Mouse (Mus musculus) hindbrain, embryonic 15.5 days (tissue): ENCODE results near the gene Mbnl1. TPM values are rescaled to one million over a fixed set of nuclear protein-coding genes. Genes with fewer than 3 reads are reported as not detected.
"Not testable (repeated sequence)": the region's sequence is repeated elsewhere in the genome, so short reads cannot be mapped to it uniquely, and the experiment has no call there.

Experiments used
- ATAC-seq: fragments of 200-750 bp; cut with Nextera tagmentation; 2 replicates; pipeline ENCODE4 v1.8.0; 2017; ENCODE audit warnings: low read depth, moderate number of reproducible peaks, moderate TSS enrichment; ENCODE audit not compliant: low FRiP score
- H3K27ac ChIP-seq: fragments of 300-500 bp; sonication (generic); replicated peaks from 2 replicates; pipeline ENCODE4 v1.5.1; 2015; ENCODE audit warnings: mild to moderate bottlenecking, inconsistent platforms
- H3K27me3 ChIP-seq: fragments of 300-500 bp; sonication (generic); 2 replicates; pipeline ENCODE4 v1.6.1; 2015; ENCODE audit warnings: control low read depth, inconsistent platforms
- H3K36me3 ChIP-seq: fragments of 300-500 bp; sonication (generic); 2 replicates; pipeline ENCODE4 v1.6.1; 2015; ENCODE audit warnings: control low read depth, inconsistent platforms
- H3K4me1 ChIP-seq: fragments of 300-500 bp; sonication (generic); replicated peaks from 2 replicates; pipeline ENCODE4 v1.6.1; 2015; ENCODE audit warnings: control low read depth, inconsistent platforms
- H3K4me2 ChIP-seq: fragments of 300-500 bp; sonication (generic); 2 replicates; pipeline ENCODE4 v1.6.1; 2015; ENCODE audit warnings: moderate library complexity, mild to moderate bottlenecking, inconsistent platforms
- H3K4me3 ChIP-seq: fragments of 300-500 bp; sonication (generic); 2 replicates; pipeline ENCODE4 v1.5.1; 2015; ENCODE audit warnings: mild to moderate bottlenecking, inconsistent platforms
- H3K9ac ChIP-seq: fragments of 300-500 bp; sonication (generic); 2 replicates; pipeline ENCODE4 v1.6.1; 2015; ENCODE audit warnings: inconsistent platforms
- H3K9me3 ChIP-seq: fragments of 300-500 bp; sonication (generic); 2 replicates; pipeline ENCODE4 v1.6.1; 2016; ENCODE audit warnings: control low read depth, inconsistent platforms
- WGBS: fragments of 180-500 bp; shearing (Covaris S2); methylation state at CpG from one replicate; pipeline ENCODE4 v1.1.7; 2015; 5-methylcytosine and 5-hydroxymethylcytosine counted together
- polyA plus RNA-seq: library from polyadenylated mRNA; unstranded; fragments of >200 nt; fragmentation: Nextera tagmentation; extraction: Ambion mirVana; gene quantifications from 2 replicates; pipeline ENCODE4 v1.2.1, GENCODE M21; 2015

Gene Mbnl1
- polyA plus RNA-seq, 1 experiment from 2014 or later: 46.0 TPM

DNA sequence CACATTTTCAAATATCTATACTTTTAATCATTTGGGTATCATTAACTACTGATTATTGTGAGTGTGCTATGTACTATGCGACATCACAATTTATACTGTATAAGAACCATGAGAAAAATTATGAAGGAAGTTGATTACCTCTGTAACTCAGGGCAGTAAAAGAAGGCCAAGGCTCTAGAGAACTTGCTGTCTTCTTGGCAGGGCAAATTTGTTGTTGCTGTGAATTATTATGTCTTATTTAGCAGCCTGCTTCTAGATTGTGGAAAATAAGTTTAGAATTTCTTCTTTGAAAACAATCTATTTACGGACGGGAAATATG is 2.0 kb downstream of the Mbnl1 start:
- no peaks in the 10 kb centered on the region for H3K9me3 ChIP-seq
- H3K9ac ChIP-seq: no peak overlapping the region
- no peak overlapping the region for H3K4me2 ChIP-seq
- no peaks in the 10 kb centered on the region for H3K27me3 ChIP-seq
- H3K36me3 ChIP-seq: no peaks in the 10 kb centered on the region
- H3K4me3 ChIP-seq: no peak overlapping the region
- WGBS: 77% methylated on average over 3 of the region's 3 CpGs
- H3K4me1 ChIP-seq: no peaks in the 10 kb centered on the region
- ATAC-seq: no peak
- H3K27ac ChIP-seq: no peak overlapping the region

DNA sequence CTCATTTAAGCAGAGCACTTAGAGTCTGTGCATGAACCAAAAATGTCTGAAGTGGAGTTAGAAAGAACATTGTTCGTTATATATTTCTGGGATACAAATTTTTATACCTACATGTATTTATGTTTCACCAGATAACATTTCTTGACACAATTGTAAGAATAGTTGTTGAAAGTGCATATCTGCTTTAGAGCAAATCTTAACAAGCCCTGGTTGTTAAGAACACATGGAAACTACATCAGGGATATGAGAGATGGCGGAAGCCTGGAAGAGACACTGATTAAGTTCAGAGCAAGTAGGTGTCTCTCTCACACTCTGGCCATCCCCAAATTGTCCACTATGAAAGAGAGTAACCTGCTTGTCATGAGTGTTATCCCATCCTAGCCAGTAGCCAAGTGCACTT is 2.4 kb downstream of the Mbnl1 start:
- H3K27me3 ChIP-seq: no peaks in the 10 kb centered on the region
- ATAC-seq: no peak
- H3K9ac ChIP-seq: no peak overlapping the region
- WGBS: 89% methylated on average over 2 of the region's 2 CpGs
- H3K27ac ChIP-seq: no peak overlapping the region
- H3K36me3 ChIP-seq: no peaks in the 10 kb centered on the region
- H3K9me3 ChIP-seq: no peaks in the 10 kb centered on the region
- H3K4me1 ChIP-seq: no peaks in the 10 kb centered on the region
- H3K4me2 ChIP-seq: no peak overlapping the region
- no peak overlapping the region for H3K4me3 ChIP-seq

DNA sequence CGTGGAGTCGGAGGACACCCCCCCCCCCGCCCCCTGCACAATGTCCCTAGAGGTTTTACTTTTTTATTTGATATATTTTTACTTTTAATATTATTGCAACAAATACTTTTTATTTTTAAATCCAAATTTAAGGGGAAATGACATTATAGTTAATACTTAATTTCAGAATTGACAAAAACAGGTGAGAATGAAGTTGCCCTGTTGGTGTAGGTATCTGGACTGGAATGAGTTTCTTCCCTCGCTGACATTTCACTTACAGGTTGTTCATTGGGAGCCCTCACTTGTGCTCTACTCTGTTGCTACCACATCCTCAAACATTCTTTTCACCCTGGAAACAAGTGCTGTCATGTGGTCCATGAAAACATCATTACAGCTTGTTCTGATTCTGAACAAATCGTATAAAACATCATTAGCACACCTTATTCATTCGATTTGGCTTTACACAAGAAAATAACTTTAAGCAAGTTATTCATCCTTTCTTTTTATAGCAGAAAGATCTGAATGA is 4.2 kb downstream of the Mbnl1 start:
- WGBS: 89% methylated on average over 6 of the region's 6 CpGs
- Histone ChIP-seq H3K4me2 (no peak overlapping the region), H3K9ac (no peak overlapping the region), H3K27ac (no peak overlapping the region), H3K9me3 (no peaks in the 10 kb centered on the region), H3K36me3 (no peaks in the 10 kb centered on the region), H3K27me3 (no peaks in the 10 kb centered on the region), H3K4me3 (no peak overlapping the region), H3K4me1 (no peaks in the 10 kb centered on the region)
- ATAC-seq: no peak

DNA sequence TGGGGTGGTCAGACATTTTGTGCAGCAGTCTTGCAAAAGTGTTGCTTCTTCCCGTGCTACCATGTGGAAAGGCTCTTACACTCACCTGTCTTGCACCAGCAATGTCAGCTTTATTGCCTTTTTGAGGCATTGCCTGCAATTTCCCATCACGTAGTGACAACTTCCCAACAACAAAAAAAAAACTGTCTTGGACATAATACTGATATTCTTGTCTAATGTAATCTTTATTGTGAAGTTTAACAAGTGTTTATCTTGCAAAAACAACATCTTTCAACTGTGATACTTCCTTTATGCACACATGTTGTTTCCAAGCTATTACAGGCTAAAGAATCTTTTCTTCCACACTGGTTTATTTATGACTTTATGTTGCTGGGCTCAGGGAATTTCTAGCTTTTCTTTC is 5.8 kb downstream of the Mbnl1 start:
- no peaks in the 10 kb centered on the region for H3K4me1 ChIP-seq
- no peak for ATAC-seq
- H3K4me3 ChIP-seq: no peak overlapping the region
- WGBS: 75% methylated on average over 2 of the region's 2 CpGs
- H3K9ac ChIP-seq: no peak overlapping the region
- no peak overlapping the region for H3K4me2 ChIP-seq
- H3K36me3 ChIP-seq: no peaks in the 10 kb centered on the region
- H3K27me3 ChIP-seq: no peaks in the 10 kb centered on the region
- no peaks in the 10 kb centered on the region for H3K9me3 ChIP-seq
- no peak overlapping the region for H3K27ac ChIP-seq

DNA sequence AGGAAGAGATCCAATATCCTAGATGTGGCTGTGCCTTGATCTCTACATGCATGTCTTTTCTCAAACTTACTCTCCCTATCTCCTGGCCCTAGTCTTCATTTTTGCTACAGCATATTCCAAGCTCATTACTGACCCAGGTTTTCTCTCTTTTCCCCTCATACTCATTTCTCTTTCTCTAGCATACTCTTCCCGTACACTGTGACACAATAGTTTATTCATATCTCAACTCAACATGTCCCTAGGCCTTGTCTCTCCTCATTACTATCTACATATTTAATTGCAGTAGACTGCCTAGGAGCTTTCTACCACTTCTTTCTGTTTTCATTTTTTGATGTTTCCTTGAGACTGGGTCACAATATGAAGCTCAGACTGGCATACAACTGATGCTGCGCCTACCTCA is 8.1 kb downstream of the Mbnl1 start:
- Histone ChIP-seq H3K9me3 (no peaks in the 10 kb centered on the region), H3K4me1 (no peaks in the 10 kb centered on the region), H3K4me2 (no peak overlapping the region), H3K27ac (no peak overlapping the region), H3K27me3 (no peaks in the 10 kb centered on the region), H3K9ac (no peak overlapping the region), H3K36me3 (no peaks in the 10 kb centered on the region), H3K4me3 (no peak overlapping the region)
- no peak for ATAC-seq
- WGBS: 89% methylated on average over 2 of the region's 2 CpGs

DNA sequence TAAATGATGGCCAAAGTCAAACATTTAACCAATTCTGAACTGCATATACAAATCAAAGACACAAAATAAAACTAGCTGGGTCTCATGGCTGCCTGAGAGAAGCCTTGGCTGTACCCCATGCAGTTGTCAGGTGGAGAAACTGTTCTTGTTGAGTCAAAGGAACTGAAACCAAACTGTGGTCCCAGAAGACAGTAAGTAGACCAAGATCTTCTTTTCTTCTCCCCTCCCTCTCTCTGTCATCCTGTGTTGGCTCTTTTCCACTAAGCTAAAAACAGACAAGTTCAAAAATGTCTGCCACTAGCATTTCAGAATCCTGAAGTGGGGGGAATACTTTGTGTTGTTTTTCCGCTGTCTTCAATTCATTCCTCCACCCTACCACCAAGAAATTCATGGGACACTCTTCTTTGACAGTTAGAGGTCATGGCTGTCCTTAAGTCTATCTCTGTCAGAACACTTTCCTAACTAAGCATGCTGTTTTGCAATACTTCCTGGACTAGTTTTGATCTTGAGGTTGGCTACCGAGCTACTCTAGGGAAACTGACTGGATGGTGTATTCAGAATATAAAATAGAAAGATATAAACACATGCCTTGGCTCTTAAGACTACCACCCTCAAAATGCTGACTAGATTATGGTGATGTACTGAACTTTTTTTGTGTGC is 9.2 kb downstream of the Mbnl1 start:
- H3K27ac ChIP-seq: no peak overlapping the region
- H3K27me3 ChIP-seq: no peaks in the 10 kb centered on the region
- H3K9ac ChIP-seq: no peak overlapping the region
- H3K4me1 ChIP-seq: no peaks in the 10 kb centered on the region
- H3K36me3 ChIP-seq: no peaks in the 10 kb centered on the region
- H3K4me3 ChIP-seq: no peak overlapping the region
- WGBS: 97% methylated on average over 2 of the region's 2 CpGs
- H3K9me3 ChIP-seq: no peaks in the 10 kb centered on the region
- ATAC-seq: no peak
- no peak overlapping the region for H3K4me2 ChIP-seq

DNA sequence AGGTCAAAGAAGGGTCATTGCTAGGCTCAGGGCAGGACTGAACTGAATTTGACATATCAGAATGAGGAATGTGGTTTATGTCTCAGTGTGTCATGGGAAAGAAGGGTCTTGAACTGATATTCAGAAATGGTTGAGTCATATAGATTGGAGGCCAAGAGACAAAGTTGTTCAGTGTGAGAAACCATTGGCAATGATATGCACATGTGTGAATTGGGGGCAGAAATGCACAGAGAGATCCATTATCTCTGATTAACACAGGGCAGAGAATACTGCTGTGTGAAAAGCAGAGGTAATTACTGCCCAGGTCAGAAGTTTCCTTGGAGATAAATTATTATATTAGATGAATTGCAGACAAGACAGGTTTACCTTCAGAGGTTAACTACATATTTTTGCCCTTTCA is 10.7 kb downstream of the Mbnl1 start:
- no peak for ATAC-seq
- Histone ChIP-seq H3K27ac (no peak overlapping the region), H3K4me1 (no peaks in the 10 kb centered on the region), H3K9ac (no peak overlapping the region), H3K4me2 (no peak overlapping the region), H3K9me3 (no peaks in the 10 kb centered on the region), H3K4me3 (no peak overlapping the region), H3K36me3 (no peaks in the 10 kb centered on the region), H3K27me3 (no peaks in the 10 kb centered on the region)

DNA sequence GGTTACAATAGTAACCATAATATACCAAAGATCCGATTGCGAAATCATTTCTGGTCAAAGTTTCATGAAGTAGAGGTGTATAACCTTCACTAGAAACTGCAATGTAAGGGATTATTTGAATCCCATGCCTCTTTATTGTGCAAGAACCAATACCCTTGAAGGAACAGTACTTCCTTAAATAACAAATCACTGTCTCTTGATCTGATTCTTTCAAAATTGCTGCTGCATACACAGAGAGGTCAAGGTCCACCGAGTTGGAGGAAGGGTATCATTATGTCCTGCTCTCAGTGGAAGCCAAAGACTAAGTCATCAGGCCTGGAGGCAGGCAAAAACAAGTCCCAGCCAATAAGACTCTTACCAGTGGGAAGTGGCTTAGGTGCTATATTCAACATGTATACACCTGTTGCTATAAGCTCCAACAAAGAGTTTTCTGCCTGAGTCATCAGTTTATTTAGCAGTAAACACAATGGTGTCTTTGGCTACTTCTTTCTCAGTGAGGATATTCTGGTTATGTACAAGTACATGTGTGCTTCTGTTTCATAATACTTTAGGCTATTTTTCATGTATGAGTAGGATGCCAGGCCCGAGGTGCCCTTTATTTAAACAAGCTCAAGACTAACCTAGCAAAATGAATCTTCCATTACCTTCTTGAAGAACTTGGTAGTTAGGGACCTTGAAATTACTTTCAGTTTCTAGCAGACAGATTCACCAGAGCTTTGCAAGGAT is 13.5 kb downstream of the Mbnl1 start:
- no peaks in the 10 kb centered on the region for H3K9me3 ChIP-seq
- 87% methylated on average over 4 of the region's 4 CpGs for WGBS
- H3K4me3 ChIP-seq: no peak overlapping the region
- H3K4me2 ChIP-seq: no peak overlapping the region
- H3K9ac ChIP-seq: no peak overlapping the region
- no peaks in the 10 kb centered on the region for H3K27me3 ChIP-seq
- no peaks in the 10 kb centered on the region for H3K36me3 ChIP-seq
- no peak overlapping the region for H3K27ac ChIP-seq
- H3K4me1 ChIP-seq: no peaks in the 10 kb centered on the region
- ATAC-seq: no peak

DNA sequence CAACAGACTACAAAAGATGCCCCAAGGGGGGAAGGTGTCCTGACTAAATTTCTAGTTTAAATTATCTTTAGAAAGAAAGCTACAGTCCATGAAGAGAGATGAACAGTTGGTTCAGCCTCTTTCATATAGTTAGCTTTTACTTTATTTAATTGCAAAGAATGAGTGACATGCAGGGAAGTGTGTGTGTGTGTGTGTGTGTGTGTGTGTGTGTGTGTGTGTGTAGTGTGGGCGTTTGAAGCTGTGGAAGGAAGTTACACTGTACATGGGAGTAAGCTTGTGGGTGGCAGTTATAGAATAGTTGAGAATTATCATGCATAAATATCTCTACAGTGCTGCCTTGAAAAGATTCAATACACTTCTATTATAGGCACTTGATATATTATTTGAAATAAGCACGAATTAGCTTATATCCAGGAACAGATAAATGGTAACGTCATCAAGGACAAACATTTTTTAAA is 14.1 kb downstream of the Mbnl1 start:
- Histone ChIP-seq H3K36me3 (no peaks in the 10 kb centered on the region), H3K9me3 (no peaks in the 10 kb centered on the region), H3K9ac (no peak overlapping the region), H3K4me1 (no peaks in the 10 kb centered on the region), H3K27ac (no peak overlapping the region), H3K4me2 (no peak overlapping the region), H3K27me3 (no peaks in the 10 kb centered on the region), H3K4me3 (no peak overlapping the region)
- ATAC-seq: no peak
- WGBS: 84% methylated on average over 3 of the region's 3 CpGs

DNA sequence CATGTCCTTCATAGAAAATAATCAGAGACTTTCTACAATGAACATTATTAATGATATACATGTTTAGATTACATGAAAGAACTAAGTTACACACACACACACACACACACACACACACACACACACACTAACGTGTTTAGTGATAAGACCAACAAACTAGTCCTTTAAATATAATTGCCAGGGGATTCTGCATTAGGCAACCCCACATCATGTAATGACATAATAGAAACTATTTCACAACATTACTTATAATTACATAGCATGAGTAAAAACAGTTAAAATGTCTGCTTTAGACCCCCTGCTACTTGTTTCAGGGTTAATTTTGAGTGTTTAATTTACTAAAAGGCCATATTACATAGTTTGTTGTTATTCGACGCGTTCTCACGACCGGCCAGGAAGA is 16.9 kb downstream of the Mbnl1 start:
- 94% methylated on average over 6 of the region's 6 CpGs for WGBS
- H3K4me1 ChIP-seq: no peaks in the 10 kb centered on the region
- H3K4me2 ChIP-seq: no peak overlapping the region
- H3K9ac ChIP-seq: no peak overlapping the region
- H3K4me3 ChIP-seq: no peak overlapping the region
- ATAC-seq: no peak
- H3K27ac ChIP-seq: no peak overlapping the region
- no peaks in the 10 kb centered on the region for H3K9me3 ChIP-seq
- no peaks in the 10 kb centered on the region for H3K36me3 ChIP-seq
- no peaks in the 10 kb centered on the region for H3K27me3 ChIP-seq

DNA sequence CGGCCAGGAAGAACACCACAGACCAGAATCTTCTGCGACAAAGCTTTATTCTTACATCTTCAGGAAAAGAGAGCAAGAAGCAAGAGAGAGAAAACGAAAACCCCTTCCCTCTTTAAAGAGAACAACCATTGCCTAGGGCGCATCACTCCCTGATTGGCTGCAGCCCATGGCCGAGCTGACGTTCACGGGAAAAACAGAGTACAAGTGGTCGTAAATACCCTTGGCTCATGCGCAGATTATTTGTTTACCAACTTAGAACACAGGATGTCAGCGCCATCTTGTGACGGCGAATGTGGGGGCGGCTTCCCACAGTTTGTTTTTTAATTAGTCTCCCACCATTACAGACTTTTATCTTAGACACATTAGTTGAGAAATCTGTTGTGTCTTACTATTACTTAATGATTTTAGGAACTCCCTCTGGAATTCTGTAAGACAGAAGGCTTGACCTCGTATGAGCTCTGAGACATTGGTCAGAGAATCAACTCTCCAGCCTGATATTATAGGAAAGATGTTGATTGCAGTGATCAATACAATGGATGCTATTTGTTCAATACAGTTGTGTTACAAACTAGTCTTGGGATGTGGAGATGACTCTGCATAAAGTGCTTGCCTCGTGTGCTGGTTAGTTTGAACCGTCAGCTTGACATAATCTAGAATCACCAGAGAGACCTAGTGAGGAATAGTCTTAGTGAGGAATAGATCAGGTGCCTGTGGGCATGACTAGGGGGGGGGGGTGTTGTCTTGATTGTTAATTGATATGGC is 22.3 kb downstream of the Mbnl1 start:
- whole genome bisulfite sequencing: 71% methylated on average over 8 of the region's 16 CpGs
- H3K36me3 ChIP-seq, H3K9me3 ChIP-seq, H3K27ac ChIP-seq, H3K4me3 ChIP-seq, H3K9ac ChIP-seq, H3K27me3 ChIP-seq, H3K4me1 ChIP-seq, H3K4me2 ChIP-seq: not testable (repeated sequence)
- ATAC-seq: peak; percentile 59

DNA sequence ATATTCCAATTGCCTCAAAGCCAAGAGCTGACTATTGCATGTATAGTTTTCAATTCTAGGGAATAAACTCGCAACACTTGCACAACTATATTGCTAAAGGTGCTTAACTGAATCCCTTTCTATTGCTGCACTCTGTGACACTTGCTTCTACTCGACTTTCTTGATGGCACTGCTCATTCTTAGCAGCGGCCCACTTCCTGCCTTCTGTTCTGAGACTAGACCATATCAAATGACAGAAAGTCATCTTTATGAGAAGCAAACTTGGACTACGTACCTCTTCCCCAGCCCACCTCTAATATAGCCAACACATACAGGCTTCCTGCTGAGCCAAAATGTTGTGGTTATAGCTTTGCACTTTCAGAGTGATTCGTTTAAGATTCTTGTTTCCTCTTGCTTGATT is 23.6 kb downstream of the Mbnl1 start:
- H3K4me1 ChIP-seq: peaks cover 11% of the 10 kb centered on the region
- no peaks in the 10 kb centered on the region for H3K36me3 ChIP-seq
- no peaks in the 10 kb centered on the region for H3K9me3 ChIP-seq
- WGBS: 88% methylated on average over 5 of the region's 5 CpGs
- no peak overlapping the region for H3K4me3 ChIP-seq
- no peak overlapping the region for H3K27ac ChIP-seq
- no peak overlapping the region for H3K9ac ChIP-seq
- no peaks in the 10 kb centered on the region for H3K27me3 ChIP-seq
- no peak for ATAC-seq
- no peak overlapping the region for H3K4me2 ChIP-seq
